Mouse (Mus musculus) hindbrain, embryonic 14.5 days (tissue): ENCODE measurements at regions not wholly inside any gene's neighbourhood (a gene's known extent, or its start where the extent isn't known, plus 50 kb on each side); places are given as distances from the start of the nearest gene placed in this dataset.

ENCODE experiments used
- ATAC-seq: fragments of 200-750 bp; cut with Nextera tagmentation; 2 replicates; pipeline ENCODE4 v1.8.0; 2017; ENCODE audit warnings: moderate number of reproducible peaks, mild to moderate bottlenecking, moderate TSS enrichment, moderate library complexity; ENCODE audit not compliant: low FRiP score
- DNase-seq: peaks from one replicate; pipeline ENCODE4 v3.0.0-alpha.2; 2015; ENCODE audit warnings: low spot score
- H3K27ac ChIP-seq: fragments of 300-500 bp; sonication (generic); 2 replicates; pipeline ENCODE4 v1.5.1; 2014; ENCODE audit warnings: mild to moderate bottlenecking, moderate library complexity
- H3K27me3 ChIP-seq: fragments of 300-500 bp; sonication (generic); 2 replicates; pipeline ENCODE4 v1.6.1; 2014; ENCODE audit warnings: mild to moderate bottlenecking, low read length, mixed read lengths; ENCODE audit not compliant: control insufficient read depth, insufficient read depth
- H3K36me3 ChIP-seq: fragments of 300-500 bp; sonication (generic); replicated peaks from 2 replicates; pipeline ENCODE4 v1.6.1; 2014; ENCODE audit not compliant: control insufficient read depth, insufficient read depth
- H3K4me1 ChIP-seq: fragments of 300-500 bp; sonication (generic); replicated peaks from 2 replicates; pipeline ENCODE4 v1.6.1; 2014; ENCODE audit warnings: antibody characterized with exemption, low read length, mixed read lengths; ENCODE audit not compliant: control insufficient read depth, insufficient read depth
- H3K4me2 ChIP-seq: fragments of 300-500 bp; sonication (generic); replicated peaks from 2 replicates; pipeline ENCODE4 v1.6.1; 2014; ENCODE audit warnings: mild to moderate bottlenecking, moderate library complexity
- H3K4me3 ChIP-seq: fragments of 300-500 bp; sonication (generic); replicated peaks from 2 replicates; pipeline ENCODE4 v1.5.1; 2014; ENCODE audit warnings: mild to moderate bottlenecking, low read length
- H3K9ac ChIP-seq: fragments of 300-500 bp; sonication (generic); 2 replicates; pipeline ENCODE4 v1.6.1; 2014
- H3K9me3 ChIP-seq: fragments of 300-500 bp; sonication (generic); 2 replicates; pipeline ENCODE4 v1.6.1; 2016; ENCODE audit warnings: low read length; ENCODE audit not compliant: control insufficient read depth
- WGBS: fragments of 180-500 bp; shearing (Covaris S2); extraction: QIAGEN DNeasy Blood & Tissue Kit; methylation state at CpG from one replicate; pipeline ENCODE4 v1.1.7; 2014; 5-methylcytosine and 5-hydroxymethylcytosine counted together

- Histone ChIP-seq H3K9ac (no peak overlapping the region), H3K4me1 (no peaks in the 10 kb centered on the region), H3K4me2 (no peak overlapping the region), H3K36me3 (no peaks in the 10 kb centered on the region), H3K4me3 (no peak overlapping the region), H3K27ac (no peak overlapping the region), H3K27me3 (no peaks in the 10 kb centered on the region), H3K9me3 (no peaks in the 10 kb centered on the region)
- WGBS, result 14% methylated on average over 3 of the region's 3 CpGs
- DNase-seq (no peak), ATAC-seq (no peak)
Measured at GRCm38 (mm10) chr2:138897101-138897500, 596.6 kb upstream of the Sptlc3 start.

GRCm38 (mm10) chr2:138937165-138937564 lies 556.5 kb upstream of the Sptlc3 start:
- Histone ChIP-seq H3K9me3 (no peaks in the 10 kb centered on the region), H3K9ac (no peak overlapping the region), H3K27ac (no peak overlapping the region), H3K27me3 (no peaks in the 10 kb centered on the region), H3K4me3 (no peak overlapping the region), H3K36me3 (no peaks in the 10 kb centered on the region), H3K4me1 (no peaks in the 10 kb centered on the region), H3K4me2 (no peak overlapping the region)
- WGBS, result 88% methylated on average over 2 of the region's 2 CpGs
- no peak for ATAC-seq
- DNase-seq, result no peak

GRCm38 (mm10) chr2:138939367-138939766 lies 554.3 kb upstream of the Sptlc3 start:
- no peak overlapping the region for H3K27ac ChIP-seq
- no peaks in the 10 kb centered on the region for H3K36me3 ChIP-seq
- H3K4me3 ChIP-seq, result no peak overlapping the region
- no peak overlapping the region for H3K9ac ChIP-seq
- no peaks in the 10 kb centered on the region for H3K4me1 ChIP-seq
- H3K9me3 ChIP-seq, result no peaks in the 10 kb centered on the region
- H3K27me3 ChIP-seq, result no peaks in the 10 kb centered on the region
- WGBS, result 92% methylated on average over 2 of the region's 2 CpGs
- no peak for ATAC-seq
- no peak overlapping the region for H3K4me2 ChIP-seq
- no peak for DNase-seq

- WGBS, result 31% methylated on average over 3 of the region's 3 CpGs
- Histone ChIP-seq H3K27ac (0 out of 2 replicates have a peak overlapping the region, but pooled peaks have one; percentile 15), H3K4me2 (no peak overlapping the region), H3K4me3 (no peak overlapping the region), H3K4me1 (no peaks in the 10 kb centered on the region), H3K36me3 (no peaks in the 10 kb centered on the region), H3K27me3 (no peaks in the 10 kb centered on the region), H3K9ac (no peak overlapping the region), H3K9me3 (no peaks in the 10 kb centered on the region)
- DNase-seq (no peak), ATAC-seq (peak; percentile 51)
Measured at GRCm38 (mm10) chr2:138966110-138966790, 527.5 kb upstream of the Sptlc3 start.

- no peak overlapping the region for H3K27ac ChIP-seq
- DNase-seq (no peak), ATAC-seq (no peak)
- WGBS, result 44% methylated on average over 2 of the region's 2 CpGs
- no peak overlapping the region for H3K9ac ChIP-seq
- no peak overlapping the region for H3K4me2 ChIP-seq
- H3K27me3 ChIP-seq, result no peaks in the 10 kb centered on the region
- no peaks in the 10 kb centered on the region for H3K9me3 ChIP-seq
- H3K36me3 ChIP-seq, result no peaks in the 10 kb centered on the region
- H3K4me3 ChIP-seq, result no peak overlapping the region
- H3K4me1 ChIP-seq, result no peaks in the 10 kb centered on the region
Measured at GRCm38 (mm10) chr2:138974548-138974947, 519.2 kb upstream of the Sptlc3 start.

GRCm38 (mm10) chr2:138990031-138990430 lies 503.7 kb upstream of the Sptlc3 start:
- ATAC-seq, result no peak
- whole genome bisulfite sequencing, result 50% methylated on average over 1 of the region's 1 CpGs
- Histone ChIP-seq H3K9me3 (no peaks in the 10 kb centered on the region), H3K27ac (no peak overlapping the region), H3K4me2 (no peak overlapping the region), H3K4me1 (no peaks in the 10 kb centered on the region), H3K36me3 (no peaks in the 10 kb centered on the region), H3K4me3 (no peak overlapping the region), H3K9ac (no peak overlapping the region), H3K27me3 (no peaks in the 10 kb centered on the region)
- DNase-seq, result no peak

- DNase-seq, result no peak
- no peak for ATAC-seq
- 81% methylated on average over 5 of the region's 5 CpGs for WGBS
Measured at GRCm38 (mm10) chr2:139032105-139032812, 461.5 kb upstream of the Sptlc3 start.

GRCm38 (mm10) chr2:139034800-139035199 lies 458.9 kb upstream of the Sptlc3 start:
- 80% methylated on average over 3 of the region's 3 CpGs for WGBS
- Histone ChIP-seq H3K9ac (no peak overlapping the region), H3K27me3 (no peaks in the 10 kb centered on the region), H3K4me3 (no peak overlapping the region), H3K27ac (no peak overlapping the region), H3K4me1 (no peaks in the 10 kb centered on the region), H3K36me3 (no peaks in the 10 kb centered on the region), H3K9me3 (no peaks in the 10 kb centered on the region), H3K4me2 (no peak overlapping the region)
- ATAC-seq (no peak), DNase-seq (no peak)

More at GRCm38 (mm10) chr2:139032105-139032812, 461.5 kb upstream of the Sptlc3 start:
- Histone ChIP-seq H3K27me3 (no peaks in the 10 kb centered on the region), H3K9ac (no peak overlapping the region), H3K9me3 (no peaks in the 10 kb centered on the region), H3K4me1 (no peaks in the 10 kb centered on the region), H3K4me2 (no peak overlapping the region), H3K27ac (no peak overlapping the region), H3K4me3 (no peak overlapping the region), H3K36me3 (no peaks in the 10 kb centered on the region)

- no peak overlapping the region for H3K4me2 ChIP-seq
- 83% methylated on average over 3 of the region's 3 CpGs for WGBS
- no peak for ATAC-seq
- H3K9ac ChIP-seq, result no peak overlapping the region
- no peaks in the 10 kb centered on the region for H3K27me3 ChIP-seq
- no peak for DNase-seq
- H3K9me3 ChIP-seq, result no peaks in the 10 kb centered on the region
- H3K4me3 ChIP-seq, result no peak overlapping the region
- H3K27ac ChIP-seq, result no peak overlapping the region
- no peaks in the 10 kb centered on the region for H3K4me1 ChIP-seq
- H3K36me3 ChIP-seq, result no peaks in the 10 kb centered on the region
Measured at GRCm38 (mm10) chr2:139041671-139042273, 451.9 kb upstream of the Sptlc3 start.
